Mouse (Mus musculus) left cerebral cortex, postnatal 36 days (tissue): Measurements from ENCODE around the gene Fstl1. TPM values are rescaled to one million over a fixed set of nuclear protein-coding genes. Genes with fewer than 3 reads are reported as not detected.

Experiments
- DNase-seq, 2 experiments: peaks; one replicate each; pipeline ENCODE4 v3.0.0; 2021 to 2022; ENCODE audit warnings: low spot score in 2 of 2, mixed read lengths in 1 of 2
- intact Hi-C: fragments of 180-260 bp; cut with DNase I; formaldehyde crosslinking; loops from one replicate; pipeline ENCODE4 v1.15.1; 2025
- total RNA-seq, 2 experiments: library from RNA; stranded (reverse); gene quantifications; 2 replicates each; pipeline ENCODE4 v1.2.3; 2021

Gene Fstl1
- total RNA-seq, 2 experiments from 2014 or later: 28.6 to 32.6 TPM

DNA sequence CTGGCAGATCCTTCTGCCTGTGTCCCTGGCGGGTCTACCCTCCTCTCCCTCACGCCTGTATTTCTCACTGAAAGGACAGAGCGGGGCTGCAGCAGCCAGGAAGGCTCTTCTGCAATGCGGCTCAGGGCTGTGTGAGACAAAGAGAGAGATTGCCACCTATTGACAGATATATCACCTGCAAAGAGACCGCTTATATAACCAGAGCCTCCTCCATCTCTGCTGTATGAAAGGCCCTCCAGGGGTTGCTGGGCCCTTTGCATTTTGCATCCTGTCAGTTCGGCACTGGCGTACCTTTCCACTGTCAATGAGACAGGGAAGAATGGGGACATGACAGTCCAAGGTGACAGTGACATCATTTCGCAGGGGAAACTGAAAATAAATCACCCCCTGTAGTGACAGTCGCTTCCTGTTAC lies 35.8 kb downstream of the Fstl1 start:
- intact Hi-C loops: loop anchor here (2.0 to 5.0 kb wide), 3 partner anchors 55 to 128 kb away; partner anchors contain the start of gene Lrrc58
- DNase-seq: peak; percentile 57 to 62

DNA sequence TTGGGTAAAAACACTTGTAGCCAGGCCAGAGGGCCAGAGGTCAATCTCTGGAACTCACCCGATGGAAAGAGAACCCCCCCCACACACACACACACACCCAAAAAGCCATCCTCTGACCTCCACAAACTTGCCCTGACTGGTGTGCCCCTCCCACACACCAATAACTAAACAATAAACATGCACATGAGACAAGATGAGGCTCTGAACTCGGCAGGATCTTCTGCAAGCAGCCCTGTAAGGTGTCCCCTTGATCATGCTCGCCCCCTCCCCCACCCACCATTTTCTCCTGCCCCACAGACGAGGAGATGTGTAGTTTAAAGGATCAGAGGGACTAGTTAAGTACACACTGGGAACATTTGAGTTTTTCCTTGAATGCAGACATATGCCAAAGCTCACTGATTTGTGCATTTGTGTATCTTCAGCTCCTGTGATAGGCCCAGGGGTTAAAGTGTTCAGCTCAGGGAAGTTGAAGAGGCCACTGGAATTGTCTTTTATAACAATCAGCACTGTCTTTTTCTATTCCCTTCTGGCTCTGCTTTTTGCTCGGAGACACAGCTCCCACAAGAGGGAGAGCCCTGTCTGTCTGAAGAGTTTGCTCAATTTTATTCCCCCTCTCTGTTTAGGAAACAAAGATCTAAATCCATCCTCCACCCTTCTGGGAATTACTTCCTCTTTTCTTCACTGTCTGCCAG lies 37.2 kb downstream of the Fstl1 start:
- no peak for DNase-seq

DNA sequence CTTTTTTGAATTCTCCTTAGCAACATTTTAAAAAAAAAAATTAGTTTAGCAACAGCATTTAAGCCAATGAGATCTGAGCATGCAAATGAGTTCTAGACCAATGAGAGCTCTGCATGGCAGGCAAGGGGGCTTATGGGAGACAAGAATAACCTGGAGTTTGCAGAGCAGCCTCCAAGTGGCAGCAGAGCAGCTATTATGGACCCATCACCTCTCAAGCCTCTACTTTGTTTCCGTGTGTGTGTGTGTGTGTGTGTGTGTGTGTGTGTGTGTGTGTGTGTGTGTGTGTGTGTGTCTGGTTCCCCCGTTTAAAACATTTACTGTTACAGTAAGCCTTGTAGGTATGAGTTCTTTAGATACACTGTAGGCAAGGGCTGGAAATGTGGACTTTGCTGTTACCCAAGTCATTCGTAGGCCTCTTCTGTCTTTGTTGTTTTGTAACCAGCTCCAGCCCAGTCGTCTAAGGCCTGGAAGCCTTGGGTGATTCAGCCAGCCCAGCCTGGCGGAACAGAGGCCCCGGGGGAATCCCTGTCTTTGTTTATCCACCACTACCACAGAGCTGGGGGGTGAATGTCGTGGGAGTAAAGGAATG lies 37.8 kb downstream of the Fstl1 start:
- peak; percentile 60 to 68 for DNase-seq
- intact Hi-C loops: loop anchor here (2.0 to 5.0 kb wide), 3 partner anchors 53 to 132 kb away; partner anchors contain the start of gene Lrrc58

More for the DNA sequence above, 37.2 kb downstream of the Fstl1 start:
- intact Hi-C loops: loop anchor here (2.0 to 5.0 kb wide), 4 partner anchors 53 to 133 kb away; partner anchors contain the start of gene Lrrc58

DNA sequence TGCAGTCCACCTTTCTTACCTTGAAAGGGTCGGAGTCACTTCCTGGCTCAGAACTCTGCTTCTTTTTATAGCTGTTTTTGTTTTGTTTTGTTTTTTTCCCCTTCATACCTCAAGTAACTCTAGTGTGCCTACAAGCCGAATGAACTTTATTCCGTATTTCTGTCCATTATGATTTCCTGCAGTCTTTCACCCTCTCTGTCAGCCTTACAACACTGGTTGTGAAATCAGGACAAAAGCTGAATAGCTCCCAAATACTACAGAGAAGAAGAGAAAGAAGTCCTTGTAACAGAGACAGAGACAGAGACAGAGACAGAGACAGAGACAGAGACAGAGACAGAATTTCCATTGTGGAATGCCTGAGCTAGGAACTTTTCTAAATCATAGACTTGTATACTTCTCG lies 41.3 kb downstream of the Fstl1 start:
- intact Hi-C loops: no loop called here

DNA sequence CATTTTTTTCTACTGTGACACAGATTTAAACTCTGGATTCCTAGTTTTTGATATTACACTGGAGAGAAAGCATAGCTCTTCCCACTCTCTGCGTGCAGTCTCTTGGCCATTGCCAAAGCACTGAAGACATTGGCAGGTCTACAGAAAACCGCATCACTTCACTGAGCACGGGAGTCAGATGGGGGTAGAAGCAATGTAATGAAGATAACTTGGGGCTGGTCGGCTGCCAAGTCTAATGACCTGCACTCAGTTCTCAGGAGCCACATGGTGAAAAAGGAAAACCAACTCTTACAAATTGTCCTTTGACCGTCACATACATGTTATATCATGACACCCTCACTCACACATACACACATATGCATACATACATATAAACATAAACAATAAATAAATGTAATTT lies 47.3 kb downstream of the Fstl1 start:
- intact Hi-C loops: no loop called here
- DNase-seq: no peak

More for the DNA sequence above, 41.3 kb downstream of the Fstl1 start:
- DNase-seq: no peak

DNA sequence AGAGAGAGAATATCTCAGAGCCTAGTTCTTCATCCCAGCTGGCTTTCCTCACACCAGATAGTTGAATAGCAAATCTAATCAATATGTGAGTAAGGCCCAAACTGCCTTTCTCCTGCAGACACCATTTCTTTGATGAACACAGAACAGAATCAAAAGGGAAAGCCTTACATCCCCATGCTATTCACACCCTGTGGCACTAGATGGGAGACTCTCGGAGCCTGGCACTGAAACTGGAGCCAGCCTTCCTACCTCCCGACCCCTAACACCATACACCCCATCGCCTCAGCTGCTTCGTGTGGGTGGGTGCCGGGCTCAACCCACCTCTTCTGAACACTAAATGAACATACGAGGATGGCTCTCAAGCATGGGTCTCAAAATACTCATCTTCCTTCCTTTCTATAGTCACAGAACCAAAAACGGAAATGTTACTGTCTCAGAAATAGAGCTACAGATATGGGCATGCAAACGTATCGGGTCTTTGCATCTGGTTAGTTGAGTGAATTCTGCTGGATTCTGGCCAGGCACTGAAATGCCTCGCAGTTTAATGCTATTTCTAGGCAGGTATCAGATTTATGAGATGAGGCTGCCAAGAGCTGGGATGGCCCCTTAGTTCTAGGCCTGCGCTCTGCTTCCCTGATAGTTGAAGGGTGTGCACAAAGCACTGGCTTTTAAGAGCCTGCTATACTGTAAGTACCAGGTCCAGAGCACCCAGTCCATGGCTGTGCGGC lies 48.3 kb downstream of the Fstl1 start:
- intact Hi-C loops: no loop called here
- peak in 1 of 2 experiments; percentile 38 for DNase-seq

DNA sequence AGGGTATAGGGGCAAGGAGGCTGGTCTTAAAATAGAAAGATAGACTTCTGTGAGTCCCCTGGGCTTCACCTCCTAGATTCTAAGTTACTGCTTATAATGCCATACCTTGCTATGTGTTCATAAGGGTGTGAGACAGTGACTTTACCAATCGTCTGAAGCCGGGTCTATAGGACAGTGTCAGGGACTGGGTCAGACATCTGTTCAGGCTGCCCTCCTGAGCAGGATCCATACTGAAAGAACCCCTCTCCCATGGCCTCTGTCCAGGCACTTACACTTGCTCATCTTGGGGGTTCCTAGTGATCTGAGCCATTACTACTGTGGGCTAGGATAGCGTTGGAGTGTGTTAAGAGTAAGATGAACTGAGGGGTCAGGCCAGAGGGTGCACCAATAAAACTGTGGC lies 49.6 kb downstream of the Fstl1 start:
- DNase-seq: no peak
- intact Hi-C loops: no loop called here

DNA sequence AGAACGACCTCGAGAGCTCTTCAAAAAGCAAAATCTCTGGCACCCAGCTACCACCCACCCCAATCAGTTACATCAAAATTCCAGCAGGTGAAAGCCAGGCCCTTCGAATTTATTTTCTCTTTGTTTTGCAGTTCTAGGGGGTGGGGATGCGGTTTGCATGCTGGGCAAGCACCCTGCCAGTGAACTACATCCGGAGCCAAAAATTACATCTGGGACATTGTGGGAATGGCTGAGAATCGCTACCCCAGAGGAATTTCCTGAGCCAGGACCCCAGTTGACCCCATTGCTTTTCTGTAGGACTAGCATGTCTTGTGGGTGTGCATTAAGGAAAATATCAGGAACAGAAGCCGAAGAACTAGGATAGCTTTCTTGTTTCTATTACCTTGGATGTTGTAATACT lies 54.4 kb downstream of the Fstl1 start:
- DNase-seq: no peak
- intact Hi-C loops: no loop called here

DNA sequence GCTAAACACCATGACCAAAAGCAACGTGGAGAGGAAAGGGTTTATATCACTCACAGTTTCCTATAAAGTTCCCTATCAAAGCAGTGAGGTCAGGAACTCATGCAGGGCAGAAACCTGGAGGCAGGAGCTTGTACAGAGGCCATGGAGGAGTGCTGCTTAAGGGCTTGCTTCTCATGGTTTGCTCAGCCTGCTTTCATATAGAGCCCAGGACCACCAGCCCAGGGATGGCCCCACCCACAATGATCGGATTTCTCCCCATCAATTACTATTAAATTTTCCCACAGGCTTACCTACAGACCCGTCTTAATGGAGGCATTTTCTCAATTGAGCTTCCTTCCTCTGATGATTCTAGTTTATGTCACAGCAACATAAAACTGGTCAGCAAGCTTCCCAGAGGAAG lies 60.9 kb downstream of the Fstl1 start:
- intact Hi-C loops: no loop called here
- no peak for DNase-seq

DNA sequence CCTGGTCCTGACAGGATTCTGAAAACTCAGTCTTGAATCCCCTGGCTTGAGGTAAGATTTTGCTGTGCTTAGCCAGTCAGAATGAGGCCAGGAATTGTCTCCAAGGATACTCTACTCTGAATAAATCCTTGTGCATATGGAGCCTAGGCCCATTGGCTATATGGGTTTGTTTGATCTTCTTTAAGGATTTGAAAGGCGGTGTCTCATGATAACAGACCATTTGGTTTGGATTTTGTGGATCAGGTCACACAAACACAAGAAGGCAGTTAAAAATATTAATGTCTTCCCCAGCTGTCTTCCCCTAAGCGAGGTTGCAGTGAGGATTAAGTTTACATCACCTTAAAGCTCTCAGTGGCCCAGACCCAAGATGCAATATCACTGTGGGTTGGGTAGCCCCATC lies 65.8 kb downstream of the Fstl1 start:
- DNase-seq: no peak
- intact Hi-C loops: no loop called here

DNA sequence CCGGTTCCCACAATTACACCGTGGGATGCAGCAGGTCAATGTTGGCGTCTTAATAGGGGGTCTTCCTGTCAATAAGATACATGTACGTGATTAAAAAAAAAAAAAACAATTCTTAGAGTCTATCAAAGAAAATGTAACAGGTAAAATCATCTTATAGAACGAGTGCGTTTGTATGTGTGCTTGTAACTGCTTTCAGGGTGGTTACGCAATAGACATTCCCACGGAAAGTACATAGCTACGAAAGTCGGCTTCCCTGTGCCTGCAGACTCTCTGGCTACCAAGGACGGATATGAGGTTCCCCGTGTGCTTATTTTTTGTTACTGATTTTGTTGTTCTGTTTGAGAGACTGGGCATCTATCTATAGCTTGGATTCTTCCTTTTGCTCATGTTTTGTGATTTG lies 67.1 kb downstream of the Fstl1 start:
- no peak for DNase-seq
- intact Hi-C loops: no loop called here

DNA sequence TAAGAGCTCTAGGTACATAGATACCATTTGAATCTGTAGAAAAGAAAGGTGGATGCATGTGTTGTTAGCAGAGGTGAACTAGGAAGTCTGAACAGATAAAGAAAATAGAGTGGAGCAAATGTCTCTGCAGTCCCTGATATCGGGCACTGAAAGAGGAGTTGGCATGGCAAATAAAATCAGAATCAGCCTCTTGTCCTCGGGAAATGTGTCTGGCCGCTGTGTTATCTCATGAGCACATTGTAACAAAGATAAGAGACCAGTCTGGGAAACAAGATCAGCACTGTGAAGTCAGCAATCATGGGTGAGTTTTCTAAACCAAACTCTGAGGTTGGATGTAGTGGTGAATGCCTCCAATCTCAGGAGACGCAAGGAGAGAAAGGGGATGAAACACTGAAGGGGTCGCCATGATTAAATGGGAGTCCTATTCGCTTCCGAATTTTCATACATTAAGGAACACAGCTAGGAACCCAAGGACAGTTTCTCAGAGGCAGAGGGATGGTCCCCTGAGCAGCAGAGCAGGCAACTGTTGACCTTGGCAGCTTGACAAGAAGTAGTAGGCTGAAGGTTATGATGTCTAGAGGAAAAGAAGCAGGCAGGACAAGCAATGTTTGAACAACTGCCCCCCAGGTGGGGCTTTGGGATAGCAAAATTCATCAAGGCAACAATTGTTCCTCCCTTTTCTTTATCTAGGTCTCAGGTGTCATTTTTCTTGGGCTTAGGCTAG lies 68.7 kb downstream of the Fstl1 start:
- DNase-seq: no peak
- intact Hi-C loops: no loop called here

DNA sequence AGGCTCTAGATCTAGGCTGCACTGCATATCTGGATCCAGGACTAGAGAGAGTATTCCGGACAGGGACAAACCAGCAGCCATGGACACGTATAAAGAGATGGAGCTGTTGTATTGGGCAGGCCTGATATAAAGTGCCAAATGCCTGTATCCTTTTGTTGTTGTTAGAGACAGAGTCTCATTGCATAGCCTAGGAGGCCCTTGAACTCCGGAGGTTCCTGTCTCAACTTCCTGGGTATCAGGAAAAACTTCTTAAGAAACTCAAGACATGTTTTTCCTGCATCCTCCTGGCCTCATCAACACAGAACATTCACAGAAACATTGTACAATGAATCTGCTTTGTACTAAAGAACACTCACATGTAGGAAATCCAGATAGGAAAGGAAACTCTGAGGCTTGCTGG lies 70.4 kb downstream of the Fstl1 start:
- intact Hi-C loops: no loop called here

DNA sequence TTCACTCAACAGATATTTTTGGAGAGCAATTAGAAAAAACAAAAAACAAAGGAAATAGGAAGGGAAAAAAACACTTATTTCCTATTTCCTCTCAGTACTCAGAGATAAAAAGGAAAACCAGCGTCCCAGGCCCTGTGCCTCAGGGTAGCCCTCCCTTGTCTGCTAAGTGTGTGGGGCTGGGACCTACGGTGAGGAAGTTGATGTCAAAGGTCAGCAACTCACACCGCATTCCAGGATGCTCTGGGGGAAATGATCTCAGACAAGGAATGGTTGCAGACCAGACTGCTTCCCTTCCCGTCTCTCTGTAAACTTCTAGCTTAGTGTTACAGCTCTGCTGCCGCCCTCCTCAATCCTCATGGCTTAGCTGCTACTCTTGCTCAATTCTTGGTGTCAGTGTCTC lies 74.7 kb downstream of the Fstl1 start:
- intact Hi-C loops: no loop called here
- no peak for DNase-seq

More for the DNA sequence above, 70.4 kb downstream of the Fstl1 start:
- no peak for DNase-seq

DNA sequence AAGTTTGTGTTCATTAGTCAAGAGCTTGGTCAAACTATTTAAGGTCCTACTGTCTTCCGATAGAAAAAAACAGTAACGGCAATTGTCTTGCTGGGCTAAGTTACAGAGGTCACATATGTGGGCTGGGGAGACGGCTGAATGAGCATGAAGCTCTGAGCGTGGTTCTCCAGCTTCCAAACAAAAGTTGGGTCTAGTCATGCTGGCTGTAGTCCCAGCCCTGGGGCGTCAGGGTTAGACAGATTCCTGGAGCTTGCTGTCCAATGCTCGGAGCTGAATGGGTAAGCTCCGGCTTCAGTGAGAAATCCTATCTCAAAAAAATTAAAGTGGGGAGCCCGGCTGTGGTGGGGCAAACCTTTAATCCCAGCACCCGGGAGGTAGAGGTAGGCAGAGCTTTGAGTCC lies 76.6 kb downstream of the Fstl1 start:
- intact Hi-C loops: no loop called here
- no peak for DNase-seq

DNA sequence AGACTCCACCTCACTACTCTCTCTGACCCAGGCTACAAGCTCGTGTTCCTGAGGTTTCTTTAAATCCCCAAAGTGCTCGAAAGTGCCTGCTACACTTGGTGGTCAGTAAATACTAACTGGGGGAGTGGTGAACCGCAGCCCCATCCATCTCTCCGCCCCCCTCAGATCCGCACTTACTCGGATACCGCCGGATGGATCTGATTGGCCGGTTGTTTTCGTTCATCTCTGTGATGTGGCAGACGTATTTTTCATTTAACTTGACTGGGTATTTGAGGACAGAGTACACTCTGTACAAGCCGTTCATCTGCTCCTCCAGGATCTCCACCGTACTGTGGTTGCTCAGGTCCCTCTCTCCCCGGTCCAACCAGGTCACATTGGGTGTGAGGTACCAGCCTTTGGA lies 77.4 kb downstream of the Fstl1 start:
- no peak for DNase-seq
- intact Hi-C loops: no loop called here

DNA sequence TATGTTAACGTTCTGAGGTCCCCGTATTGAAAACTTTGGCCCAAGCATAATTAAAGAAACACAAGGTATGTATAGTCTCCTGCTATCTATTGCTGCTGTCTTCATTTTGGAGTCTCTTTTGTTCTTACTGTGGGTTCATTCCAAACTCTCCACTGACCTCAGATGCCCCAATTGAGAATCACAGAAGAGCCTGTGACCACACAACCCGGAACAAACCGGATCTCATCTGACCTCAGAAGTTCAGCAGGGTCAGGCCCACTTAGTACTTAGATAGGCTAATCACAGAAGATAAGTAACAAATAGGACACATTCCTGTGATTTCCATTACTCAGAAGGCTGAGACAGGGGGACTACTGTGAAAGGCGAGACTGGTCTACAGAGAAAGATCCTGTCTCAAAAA lies 77.9 kb downstream of the Fstl1 start:
- intact Hi-C loops: no loop called here
- no peak for DNase-seq

DNA sequence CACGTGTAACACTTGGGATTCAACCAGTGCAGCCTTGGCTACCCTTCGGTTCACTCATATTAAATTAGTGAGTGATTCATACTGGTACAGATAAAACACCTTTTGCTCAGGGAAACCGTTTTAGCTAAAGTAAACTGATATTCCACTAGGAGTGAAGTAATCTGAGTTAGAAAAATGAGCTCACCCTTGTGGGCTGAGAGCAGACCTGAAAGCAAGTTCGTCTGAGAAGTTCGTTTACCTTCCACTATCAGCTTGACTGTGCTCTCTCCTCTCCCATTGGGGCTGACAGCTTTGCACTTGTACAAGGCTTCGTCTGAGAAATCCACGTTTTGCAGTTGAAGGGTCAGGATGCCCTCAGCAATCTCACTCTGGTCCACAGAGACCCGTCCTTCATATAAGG lies 78.9 kb downstream of the Fstl1 start:
- no peak for DNase-seq
- intact Hi-C loops: no loop called here

DNA sequence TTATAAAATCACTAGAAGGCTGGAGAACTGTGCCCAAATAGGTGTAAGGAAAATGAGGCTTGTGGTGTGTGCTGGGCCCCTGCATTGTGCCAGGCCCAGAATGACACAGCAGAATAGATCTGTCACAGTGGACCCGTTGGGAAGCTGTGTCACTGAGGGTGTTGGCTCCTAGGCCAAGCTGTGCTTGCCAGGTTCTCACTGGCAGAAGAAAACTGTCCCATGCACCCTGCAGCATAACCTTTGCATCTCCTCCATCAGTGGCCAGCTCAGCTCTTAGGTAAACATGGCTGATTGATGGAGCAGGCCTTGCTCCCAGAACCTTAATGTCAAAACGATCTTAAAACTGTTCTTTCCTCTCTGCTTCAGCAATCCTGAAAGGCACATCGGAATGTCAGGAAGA lies 79.7 kb downstream of the Fstl1 start:
- intact Hi-C loops: no loop called here
- no peak for DNase-seq

DNA sequence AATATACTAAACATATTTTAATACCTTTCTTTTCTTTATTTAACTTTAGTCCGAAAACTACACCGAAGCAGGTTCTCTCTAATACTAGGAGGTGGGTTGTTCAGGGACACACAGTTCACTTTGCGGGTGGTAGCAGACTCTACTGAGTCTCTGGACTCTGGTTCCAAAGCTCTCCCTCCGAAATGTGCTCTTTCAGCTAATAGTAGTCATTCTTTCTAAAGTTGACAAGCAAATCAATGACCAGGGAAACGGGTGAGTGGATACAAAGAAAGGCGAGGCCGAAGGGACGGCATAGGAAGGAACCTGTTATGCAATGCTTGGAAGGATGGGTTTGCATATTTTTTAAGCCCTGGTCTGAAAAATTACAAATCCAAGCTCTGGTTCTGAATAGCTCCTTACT lies 80.8 kb downstream of the Fstl1 start:
- intact Hi-C loops: no loop called here
- no peak for DNase-seq
